Mouse (Mus musculus) C2C12 (cell line): ENCODE data around the gene Efcab11.

Experiments
- CEBPB ChIP-seq: IDR thresholded peaks from one replicate; pipeline ENCODE4 v1.6.1; 2011; ENCODE audit warnings: low read depth, mild to moderate bottlenecking, control low read depth, moderate library complexity
- CTCF ChIP-seq: IDR thresholded peaks from one replicate; pipeline ENCODE4 v1.5.1; 2011; ENCODE audit not compliant: control insufficient read depth, insufficient read depth, insufficient read length
- FOSL1 ChIP-seq: IDR thresholded peaks from one replicate; pipeline ENCODE4 v1.8.0; 2011; ENCODE audit warnings: mild to moderate bottlenecking, low read length; ENCODE audit not compliant: poor library complexity, insufficient read depth, severe bottlenecking
- MAX ChIP-seq: IDR thresholded peaks from one replicate; pipeline ENCODE4 v1.6.1; 2011; ENCODE audit warnings: mild to moderate bottlenecking, control low read depth
- MYOD1 ChIP-seq: IDR thresholded peaks from one replicate; pipeline ENCODE4 v1.6.1; 2011; ENCODE audit warnings: low read depth; ENCODE audit not compliant: control insufficient read depth, insufficient read length
- USF1 ChIP-seq: IDR thresholded peaks from one replicate; pipeline ENCODE4 v1.6.1; 2011; ENCODE audit warnings: low read depth, mild to moderate bottlenecking, control low read depth, moderate library complexity

DNA sequence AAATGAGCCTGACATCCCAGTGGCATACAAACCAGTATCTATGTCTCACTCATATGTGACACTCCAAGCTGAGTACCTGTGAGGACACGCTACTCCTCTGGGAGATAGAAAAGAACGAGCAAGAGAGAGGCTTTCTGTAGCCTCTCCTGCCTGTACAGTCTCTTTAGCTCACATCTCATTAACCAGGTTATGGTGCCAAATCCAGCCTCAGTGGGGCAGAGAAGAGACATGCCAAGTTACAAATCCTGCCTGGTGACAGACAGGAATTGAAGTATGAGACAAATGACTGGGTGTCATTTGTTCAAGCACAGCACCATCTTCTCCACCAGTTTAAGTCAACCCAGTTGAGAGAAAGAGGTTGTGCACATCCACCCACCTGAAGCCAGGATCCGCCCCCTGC is 190.2 kb downstream of the Efcab11 start:
- no peak for TF ChIP-seq CTCF
- TF ChIP-seq MAX = no peak
- TF ChIP-seq CEBPB = no peak
- no peak for TF ChIP-seq FOSL1
- no peak for TF ChIP-seq USF1
- no peak for TF ChIP-seq MYOD1
